Mouse (Mus musculus) liver, adult (tissue): ENCODE results near the gene Bpi.

Experiments
- GATA4 ChIP-seq: IDR thresholded peaks from 2 replicates; pipeline ENCODE4 v1.6.1; 2014; ENCODE audit warnings: mild to moderate bottlenecking, low read length; ENCODE audit not compliant: insufficient replicate concordance

Bpi gene

DNA sequence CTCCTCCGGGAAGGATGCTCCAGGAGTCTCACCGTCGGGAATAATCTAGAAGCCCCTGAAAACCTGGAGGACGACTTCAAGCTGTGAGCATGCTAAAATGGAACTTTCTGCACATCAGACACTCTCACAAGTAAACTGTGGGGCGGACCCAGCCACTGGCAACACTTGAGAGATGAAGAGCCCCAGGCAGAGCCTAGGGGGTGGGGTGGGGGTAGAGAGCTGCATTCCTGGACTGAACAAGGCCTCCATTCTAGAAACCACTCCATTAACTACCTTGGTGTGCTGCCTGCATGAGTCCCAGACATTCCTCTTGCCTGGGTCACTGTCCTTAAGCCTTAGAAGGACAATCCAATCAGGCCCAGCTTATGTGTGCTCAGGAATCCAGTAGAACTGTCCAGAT is 26.8 kb upstream of the Bpi start:
- TF ChIP-seq GATA4, result no peak

- TF ChIP-seq GATA4, result no peak
Observed at GRCm38 (mm10) chr2:158232414-158232813, 25.5 kb upstream of the Bpi start.

DNA sequence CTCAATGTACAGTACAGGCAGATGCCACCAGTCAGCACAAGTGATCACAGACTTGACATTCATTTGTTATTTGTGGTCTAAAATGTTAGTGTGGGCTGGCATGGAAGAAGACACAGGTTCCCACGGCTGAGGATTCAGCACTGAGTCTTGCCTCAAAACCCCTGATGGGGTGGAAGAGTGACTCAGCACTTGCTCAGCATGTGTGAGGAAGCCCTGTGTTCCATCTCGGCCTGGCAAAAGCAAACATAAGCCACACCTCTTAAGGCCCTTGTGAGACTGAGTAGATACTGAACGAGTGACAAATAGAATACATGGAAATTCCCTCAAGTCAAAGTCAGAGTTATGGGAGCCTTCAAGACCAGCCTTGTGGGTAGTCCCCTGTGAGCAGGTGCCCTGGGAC is 24.8 kb upstream of the Bpi start:
- TF ChIP-seq GATA4, result no peak

DNA sequence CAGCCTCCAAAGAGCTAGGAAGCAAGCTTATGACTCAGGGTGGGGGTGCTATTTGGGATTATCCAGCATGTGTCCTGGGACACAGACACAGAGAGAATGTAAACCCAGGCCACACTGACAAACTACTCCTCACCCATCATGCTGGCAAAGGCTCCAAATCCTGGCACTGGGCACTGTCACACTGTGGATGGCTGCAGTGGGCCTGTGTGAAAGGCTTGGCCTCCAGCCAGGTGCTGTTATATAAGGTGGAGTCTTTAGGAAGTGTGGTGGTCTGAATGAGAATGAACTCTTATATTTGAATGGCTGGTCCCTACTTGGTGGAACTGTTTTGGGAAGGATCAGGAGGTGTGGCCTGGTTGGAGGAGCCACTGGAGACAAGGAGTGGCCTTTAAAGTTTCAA is 21.2 kb upstream of the Bpi start:
- TF ChIP-seq GATA4, result no peak

GRCm38 (mm10) chr2:158238101-158238500 is 19.8 kb upstream of the Bpi start:
- TF ChIP-seq GATA4, result no peak

- TF ChIP-seq GATA4, result no peak
Observed at GRCm38 (mm10) chr2:158241126-158241738, 16.7 kb upstream of the Bpi start.

DNA sequence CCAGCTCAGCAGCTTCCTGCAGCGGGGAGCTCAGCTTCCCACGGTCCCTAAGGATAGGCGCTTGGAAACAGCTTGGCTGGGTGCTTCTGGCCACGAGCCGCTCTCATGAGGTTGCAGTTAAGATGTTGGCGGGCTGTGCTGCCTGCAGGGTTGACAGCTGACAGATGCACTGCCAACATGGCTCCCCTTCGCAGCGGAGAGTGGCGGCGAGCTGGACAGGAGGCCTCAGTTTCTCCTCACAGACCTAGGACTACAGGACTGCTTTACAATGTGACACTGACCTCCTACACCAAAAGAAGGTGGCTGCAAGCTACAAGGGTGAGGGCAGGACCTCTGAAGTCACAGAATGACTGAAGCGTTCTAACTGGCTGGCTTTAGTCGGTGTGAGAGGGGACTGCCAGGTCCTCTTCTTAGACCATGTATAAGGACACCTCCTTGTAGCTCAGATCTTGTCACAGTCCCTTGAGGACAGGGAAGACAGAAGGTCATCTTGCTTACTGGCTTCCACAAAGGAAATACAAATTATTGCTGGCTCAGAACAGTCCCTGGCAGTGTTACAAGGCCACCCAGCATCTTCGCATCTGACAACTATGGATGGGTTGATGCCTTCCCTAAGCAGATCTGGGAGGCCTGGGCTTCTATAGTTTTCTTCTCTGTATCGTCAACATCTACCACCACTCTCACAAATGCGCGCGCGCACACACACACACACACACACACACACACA is 15.6 kb upstream of the Bpi start:
- no peak for TF ChIP-seq GATA4

DNA sequence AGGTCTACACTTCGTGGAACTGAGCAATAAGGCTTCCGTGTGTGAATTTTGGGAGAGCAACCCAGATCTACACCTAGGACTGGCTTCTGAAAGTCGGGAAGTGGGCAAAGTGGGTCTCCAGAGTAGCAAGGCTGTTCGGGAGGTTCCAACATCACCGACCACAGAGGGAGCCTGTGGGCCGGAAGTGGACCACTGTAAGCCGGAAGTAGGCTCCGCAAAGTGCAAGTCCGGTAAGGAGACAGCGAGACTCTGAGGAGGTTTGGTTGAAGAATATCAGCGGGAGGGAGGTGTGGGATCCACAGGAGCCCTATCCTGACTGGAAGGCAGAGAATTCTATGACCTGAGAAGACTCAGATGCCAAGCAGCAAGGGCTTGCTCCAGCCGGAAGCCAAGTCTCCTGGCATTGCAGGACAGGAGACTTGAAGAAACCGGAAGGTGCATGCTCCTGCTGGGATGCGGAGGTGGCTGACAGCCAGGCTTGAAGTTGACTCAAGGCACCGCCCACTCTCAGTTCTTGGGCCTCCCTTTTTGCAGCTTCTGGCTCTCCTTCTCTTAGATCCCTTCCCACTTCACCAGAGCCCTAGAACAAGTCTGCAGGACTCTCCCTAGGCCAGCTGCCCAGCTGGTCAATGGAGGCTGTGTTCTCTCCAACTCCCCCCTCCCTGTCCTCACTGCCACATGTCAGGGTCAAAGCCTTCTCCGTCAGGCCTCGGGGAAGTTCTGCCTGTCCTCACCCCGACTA is 14.6 kb upstream of the Bpi start:
- no peak for TF ChIP-seq GATA4

- TF ChIP-seq GATA4, result no peak
Observed at GRCm38 (mm10) chr2:158245072-158245817, 12.6 kb upstream of the Bpi start.

GRCm38 (mm10) chr2:158247852-158248251 is 10.0 kb upstream of the Bpi start:
- TF ChIP-seq GATA4, result no peak

GRCm38 (mm10) chr2:158248318-158248717 is 9.6 kb upstream of the Bpi start:
- TF ChIP-seq GATA4, result peak; percentile 60; the same call in 1 of the 2 replicates

DNA sequence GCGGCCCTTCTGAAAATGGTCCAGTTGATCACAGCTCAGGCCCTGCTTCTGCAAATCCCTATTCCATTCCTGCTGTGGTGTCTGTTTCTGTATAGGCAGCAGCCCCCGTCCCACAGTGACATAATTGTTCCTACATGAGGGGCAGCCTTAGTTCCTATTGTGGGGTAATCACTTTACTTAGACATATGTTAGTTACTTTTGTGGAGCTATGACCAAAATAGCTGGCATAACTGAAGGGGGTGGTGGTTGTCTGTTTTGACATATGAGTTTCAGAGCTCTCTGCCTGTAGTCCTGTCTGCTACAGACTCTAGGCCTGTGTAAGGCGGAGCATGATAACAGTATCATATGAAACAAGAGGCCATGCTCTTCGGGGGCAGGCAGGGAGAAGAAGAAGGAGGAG is 7.3 kb upstream of the Bpi start:
- no peak for TF ChIP-seq GATA4

GRCm38 (mm10) chr2:158253806-158254205 is 4.1 kb upstream of the Bpi start:
- no peak for TF ChIP-seq GATA4

GRCm38 (mm10) chr2:158256894-158257293 is 1.0 kb upstream of the Bpi start:
- no peak for TF ChIP-seq GATA4

- TF ChIP-seq GATA4, result no peak
Observed at GRCm38 (mm10) chr2:158258781-158259180, 887 bp downstream of the Bpi start.
